Comparison of ENCODE assay signal across 21 mouse cellular contexts in genomic region chr3:30478252-30478651, GRCm38 (mm10).
DNase-seq lines count a peak whose midpoint lies in the region; TF ChIP-seq lines count a peak whose summit lies in the region.
"Had no signal": no experiment of that assay in that cellular context is flagged by ENCODE, and none has a peak within 500 bp of the region (broad histone marks: within the 10 kb centered on the region; RNA-seq: fewer than 3 reads in every experiment).

No protein-coding gene starts in this region.

- no peaks in the 10 kb centered on the region for H3K9me3 ChIP-seq in CH12.LX (replicated peaks; ENCODE audit: low read length)
- H3K9me3 ChIP-seq in embryonic facial prominence, embryonic 10.5 days = no peaks in the 10 kb centered on the region
- H3K9me3 ChIP-seq: embryonic facial prominence, embryonic 12.5 days; embryonic facial prominence, embryonic 15.5 days; heart, embryonic 10.5 days; heart, embryonic 13.5 days; hindbrain, embryonic 12.5 days; hindbrain, embryonic 15.5 days had no signal

- TF ChIP-seq RAD21 in CH12.LX (IDR thresholded peaks at IDR 0.05; ENCODE audit: low read depth, low read length) = no peak

- H3K27me3 ChIP-seq in CH12.LX (replicated peaks) = no peaks in the 10 kb centered on the region
- H3K27me3 ChIP-seq in embryonic facial prominence, embryonic 10.5 days (replicated peaks; ENCODE audit: low read depth, poor library complexity, severe bottlenecking) = 0 out of 2 replicates have a peak, but pooled peaks cover 4% of the 10 kb centered on the region
- H3K27me3 ChIP-seq: embryonic facial prominence, embryonic 12.5 days; embryonic facial prominence, embryonic 15.5 days; heart, embryonic 13.5 days; hindbrain, embryonic 12.5 days had no signal

- H3K27ac ChIP-seq in CH12.LX (ENCODE audit: insufficient read depth, low read depth) = no peak overlapping the region
- H3K27ac ChIP-seq in brown adipose tissue, adult 24 weeks (replicated peaks; ENCODE audit: low read depth, low read length) = 0 out of 2 replicates have a peak overlapping the region, but pooled peaks have one; percentile 16
- H3K27ac ChIP-seq in embryonic facial prominence, embryonic 10.5 days (replicated peaks) = no peak overlapping the region
- H3K27ac ChIP-seq: embryonic facial prominence, embryonic 12.5 days; embryonic facial prominence, embryonic 15.5 days; heart, embryonic 10.5 days; heart, embryonic 13.5 days; hindbrain, embryonic 12.5 days; hindbrain, embryonic 15.5 days had no signal

- intact Hi-C loops in heart, postnatal 14 days (cut with DNase I) = no loop called here
- intact Hi-C loops in left cerebral cortex, postnatal 14 days (cut with DNase I) = no loop called here

- 23% methylated on average over 6 of the region's 6 CpGs for WGBS in embryonic facial prominence, embryonic 10.5 days

- peaks cover 0 to 27% of the 10 kb centered on the region in 2 experiments; a peak in 2 of 4 replicates for H3K4me1 ChIP-seq in CH12.LX (ENCODE audit: control insufficient read depth in 1 of 2, insufficient read depth in 2 of 2)
- H3K4me1 ChIP-seq in brown adipose tissue, adult 24 weeks (ENCODE audit: control insufficient read depth, insufficient read depth, insufficient read length, low read length) = peaks cover 14% of the 10 kb centered on the region; the same call in 1 of the 2 replicates
- H3K4me1 ChIP-seq in embryonic facial prominence, embryonic 10.5 days = peaks cover 40% of the 10 kb centered on the region
- H3K4me1 ChIP-seq: embryonic facial prominence, embryonic 15.5 days; hindbrain, embryonic 15.5 days had no signal

- no peak overlapping the region for H3K9ac ChIP-seq in CH12.LX (ENCODE audit: insufficient read depth, low read depth)
- H3K9ac ChIP-seq: embryonic facial prominence, embryonic 12.5 days; embryonic facial prominence, embryonic 15.5 days; forebrain, postnatal 0 days; heart, embryonic 13.5 days; hindbrain, embryonic 12.5 days; hindbrain, embryonic 15.5 days had no signal

- in situ Hi-C loops in CH12.LX (cut with MboI; ENCODE audit: low pct_ligation_motif_present, low pct_unique_long_range_greater_than_20kb, low sequenced_read_pairs) = no loop called here

- TF ChIP-seq EP300 in CH12.LX (IDR thresholded peaks at IDR 0.05; ENCODE audit: low read length) = no peak

- no peaks in the 10 kb centered on the region for H3K79me2 ChIP-seq in CH12.LX (replicated peaks; ENCODE audit: control insufficient read depth, extremely low read depth, insufficient read depth, poor library complexity, severe bottlenecking)

- H3K4me3 ChIP-seq in CH12.LX (replicated peaks in 1 of 3; ENCODE audit: low read depth in 2 of 3, low read length in 2 of 3, poor library complexity in 1 of 3) = no peak overlapping the region
- H3K4me3 ChIP-seq in brown adipose tissue, adult 24 weeks (ENCODE audit: insufficient read depth, low read depth, low read length) = no peak overlapping the region
- no peak overlapping the region for H3K4me3 ChIP-seq in embryonic facial prominence, embryonic 10.5 days
- H3K4me3 ChIP-seq: embryonic facial prominence, embryonic 12.5 days; embryonic facial prominence, embryonic 15.5 days; heart, embryonic 10.5 days; heart, embryonic 13.5 days; hindbrain, embryonic 12.5 days; hindbrain, embryonic 15.5 days had no signal

- DNase-seq in heart, adult 11 months = peak; percentile 70
- DNase-seq in heart, postnatal 14 days = no peak
- no peak for DNase-seq in CH12.LX (ENCODE audit: extremely low read depth)
- DNase-seq in embryonic facial prominence, embryonic 10.5 days (ENCODE audit: low spot score) = peak; percentile 44
- DNase-seq in left cerebral cortex, postnatal 14 days (ENCODE audit: low spot score in 2 of 2) = no peak
- DNase-seq in layer of hippocampus, adult 8-10 months (ENCODE audit: low spot score in 2 of 2) = no peak
- no peak for DNase-seq in ovary, postnatal 14 days (ENCODE audit: low spot score)
- DNase-seq: adrenal gland, adult 8-10 months; adrenal gland, postnatal 25 days; cerebellum, adult 18-20 months; cerebellum, adult 9-10 months; cerebellum, postnatal 14 days; forebrain, postnatal 0 days; gastrocnemius, postnatal 25 days had no signal

- TF ChIP-seq POLR2A in CH12.LX (IDR thresholded peaks at IDR 0.05; ENCODE audit: low read depth, low read length) = no peak

- dilution Hi-C loops in CH12.LX (cut with MboI; ENCODE audit: extremely low pct_ligation_motif_present, extremely low pct_unique_long_range_greater_than_20kb, low sequenced_read_pairs) = no loop called here

- no peak for TF ChIP-seq CTCF in CH12.LX (conservative IDR thresholded peaks at IDR 0.05 in 1 of 2, IDR thresholded peaks at IDR 0.05 in 1 of 2; ENCODE audit: low read depth in 2 of 2, low read length in 2 of 2)

- H3K36me3 ChIP-seq in CH12.LX (replicated peaks in 1 of 2; ENCODE audit: control insufficient read depth in 1 of 2, insufficient read depth in 1 of 2, low read length in 1 of 2) = no peaks in the 10 kb centered on the region
- H3K36me3 ChIP-seq in embryonic facial prominence, embryonic 10.5 days (replicated peaks) = no peaks in the 10 kb centered on the region
- H3K36me3 ChIP-seq: embryonic facial prominence, embryonic 12.5 days; embryonic facial prominence, embryonic 15.5 days; heart, embryonic 10.5 days; heart, embryonic 13.5 days; hindbrain, embryonic 12.5 days; hindbrain, embryonic 15.5 days had no signal

- H3K4me2 ChIP-seq in CH12.LX (ENCODE audit: insufficient read depth, low read depth, poor library complexity, severe bottlenecking) = peak overlapping the region; percentile 71
- H3K4me2 ChIP-seq: embryonic facial prominence, embryonic 12.5 days; embryonic facial prominence, embryonic 15.5 days; heart, embryonic 13.5 days; hindbrain, embryonic 12.5 days; hindbrain, embryonic 15.5 days had no signal

TF ChIP-seq in CH12.LX, 34 proteins besides CTCF, POLR2A, EP300 and RAD21:
- no peak for TF ChIP-seq BHLHE40 (IDR thresholded peaks at IDR 0.05; ENCODE audit: low read depth, low read length)
- no peak for TF ChIP-seq IRF4 (IDR thresholded peaks at IDR 0.05; ENCODE audit: low read depth, low read length)
- no peak for TF ChIP-seq USF1 (IDR thresholded peaks at IDR 0.05; ENCODE audit: low read depth, low read length)
- no peak for TF ChIP-seq RCOR1 (conservative IDR thresholded peaks at IDR 0.05; ENCODE audit: low read depth, low read length)
- no peak for TF ChIP-seq PAX5 (IDR thresholded peaks at IDR 0.05; ENCODE audit: low read length)
- TF ChIP-seq MAX (IDR thresholded peaks at IDR 0.05; ENCODE audit: low read length) = no peak
- TF ChIP-seq GABPA (IDR thresholded peaks at IDR 0.05; ENCODE audit: insufficient replicate concordance, low read depth, low read length) = no peak
- no peak for TF ChIP-seq MEF2A (IDR thresholded peaks at IDR 0.05; ENCODE audit: borderline replicate concordance, low read depth, low read length)
- no peak for TF ChIP-seq JUND (conservative IDR thresholded peaks at IDR 0.05; ENCODE audit: low read depth, low read length)
- no peak for TF ChIP-seq NRF1 (IDR thresholded peaks at IDR 0.05; ENCODE audit: low read depth, low read length)
- TF ChIP-seq HCFC1 (IDR thresholded peaks at IDR 0.05; ENCODE audit: low read depth, low read length) = no peak
- TF ChIP-seq MXI1 (IDR thresholded peaks at IDR 0.05; ENCODE audit: low read depth, low read length) = no peak
- TF ChIP-seq SMC3 (IDR thresholded peaks at IDR 0.05; ENCODE audit: low read depth, low read length) = no peak

Comparison
In these comparisons a context has a peak if more than half of its experiments do, and no peak if none do; other contexts are left out.
1. DNase-seq: peak in heart, adult 11 months (single experiment) and embryonic facial prominence, embryonic 10.5 days (single experiment); none in heart, postnatal 14 days (0 of 2), CH12.LX (single experiment), left cerebral cortex, postnatal 14 days (0 of 2), layer of hippocampus, adult 8-10 months (0 of 2) and ovary, postnatal 14 days (single experiment).